Mouse (Mus musculus) kidney, adult 2 months (tissue): ENCODE measurements around the gene Gria1. TPM values are rescaled to one million over a fixed set of nuclear protein-coding genes. Genes with fewer than 3 reads are reported as not detected.

ENCODE experiments used
- DNase-seq: peaks from one replicate; pipeline ENCODE4 v3.0.0; 2021
- H3K27ac ChIP-seq: fragments of 200-500 bp; 2 replicates; pipeline ENCODE4 v1.5.1; 2012; ENCODE audit warnings: low read depth, low read length, control low read depth, inconsistent platforms; ENCODE audit not compliant: insufficient read depth
- H3K27me3 ChIP-seq: fragments of 200-500 bp; replicated peaks from 2 replicates; pipeline ENCODE4 v1.6.1; 2012; ENCODE audit warnings: mild to moderate bottlenecking, moderate library complexity, low read length, inconsistent platforms; ENCODE audit not compliant: control insufficient read depth, insufficient read depth
- H3K36me3 ChIP-seq: fragments of 200-500 bp; 2 replicates; pipeline ENCODE4 v1.6.1; 2012; ENCODE audit warnings: mild to moderate bottlenecking, moderate library complexity, low read length, inconsistent platforms; ENCODE audit not compliant: control insufficient read depth, insufficient read depth
- H3K4me1 ChIP-seq: fragments of 200-500 bp; 2 replicates; pipeline ENCODE4 v1.6.1; 2011; ENCODE audit warnings: low read length; ENCODE audit not compliant: control insufficient read depth, insufficient read depth
- H3K4me3 ChIP-seq: fragments of 200-500 bp; 2 replicates; pipeline ENCODE4 v1.5.1; 2011; ENCODE audit warnings: mild to moderate bottlenecking, low read depth, low read length, control low read depth; ENCODE audit not compliant: insufficient read depth
- CTCF ChIP-seq: fragments of 200-500 bp; conservative IDR thresholded peaks from 2 replicates; pipeline ENCODE4 v1.5.1; 2011; ENCODE audit warnings: low read depth, mild to moderate bottlenecking, control low read depth, low read length, moderate library complexity, mixed read lengths; ENCODE audit not compliant: insufficient read depth, insufficient read length
- POLR2A ChIP-seq: fragments of 200-500 bp; IDR thresholded peaks from one replicate; pipeline ENCODE4 v1.6.1; 2011; ENCODE audit warnings: low read depth, low read length, control low read depth
- WGBS: fragments of 180-500 bp; shearing (Covaris S2); methylation state at CpG from one replicate; pipeline ENCODE4 v1.1.7; 2018; 5-methylcytosine and 5-hydroxymethylcytosine counted together
- polyA plus RNA-seq: library from polyadenylated mRNA; depleted of rRNA; stranded (reverse); fragments of >200 nt; gene quantifications from 2 replicates; pipeline ENCODE4 v1.2.3, GENCODE M21; 2012

Gene Gria1
- polyA plus RNA-seq, 1 experiment: 0.17 TPM

GRCm38 (mm10) chr11:57201245-57201976 lies 190.2 kb downstream of the Gria1 start:
- DNase-seq: peak; percentile 43
- WGBS: 50% methylated on average over 10 of the region's 10 CpGs
- Histone ChIP-seq H3K36me3 (no peaks in the 10 kb centered on the region), H3K4me1 (no peaks in the 10 kb centered on the region), H3K27ac (peak overlapping the region; percentile 27; the same call in 1 of the 2 replicates), H3K27me3 (no peaks in the 10 kb centered on the region), H3K4me3 (no peak overlapping the region)
- no peak for TF ChIP-seq CTCF
- no peak for TF ChIP-seq POLR2A

GRCm38 (mm10) chr11:57204371-57204770 lies 193.2 kb downstream of the Gria1 start:
- DNase-seq: peak; percentile 20
- 34% methylated on average over 6 of the region's 6 CpGs for WGBS
- Histone ChIP-seq H3K4me1 (no peaks in the 10 kb centered on the region), H3K27me3 (no peaks in the 10 kb centered on the region), H3K27ac (no peak overlapping the region), H3K36me3 (no peaks in the 10 kb centered on the region), H3K4me3 (no peak overlapping the region)
- TF ChIP-seq POLR2A (no peak), CTCF (no peak)

GRCm38 (mm10) chr11:57207260-57207659 lies 196.1 kb downstream of the Gria1 start:
- no peak overlapping the region for H3K4me3 ChIP-seq
- no peaks in the 10 kb centered on the region for H3K4me1 ChIP-seq
- no peaks in the 10 kb centered on the region for H3K27me3 ChIP-seq
- no peaks in the 10 kb centered on the region for H3K36me3 ChIP-seq
- no peak for TF ChIP-seq CTCF
- DNase-seq: no peak
- H3K27ac ChIP-seq: no peak overlapping the region

- Histone ChIP-seq H3K36me3 (no peaks in the 10 kb centered on the region), H3K27me3 (no peaks in the 10 kb centered on the region), H3K27ac (no peak overlapping the region), H3K4me1 (no peaks in the 10 kb centered on the region), H3K4me3 (no peak overlapping the region)
- 97% methylated on average over 7 of the region's 7 CpGs for WGBS
- TF ChIP-seq POLR2A (no peak), CTCF (no peak)
- DNase-seq: no peak
Measured at GRCm38 (mm10) chr11:57214079-57214478, 202.9 kb downstream of the Gria1 start.

GRCm38 (mm10) chr11:57214583-57214982 lies 203.4 kb downstream of the Gria1 start:
- Histone ChIP-seq H3K4me1 (no peaks in the 10 kb centered on the region), H3K36me3 (no peaks in the 10 kb centered on the region), H3K4me3 (no peak overlapping the region), H3K27ac (no peak overlapping the region), H3K27me3 (no peaks in the 10 kb centered on the region)
- no peak for TF ChIP-seq POLR2A
- TF ChIP-seq CTCF: no peak
- WGBS: 85% methylated on average over 5 of the region's 5 CpGs
- no peak for DNase-seq

DNA sequence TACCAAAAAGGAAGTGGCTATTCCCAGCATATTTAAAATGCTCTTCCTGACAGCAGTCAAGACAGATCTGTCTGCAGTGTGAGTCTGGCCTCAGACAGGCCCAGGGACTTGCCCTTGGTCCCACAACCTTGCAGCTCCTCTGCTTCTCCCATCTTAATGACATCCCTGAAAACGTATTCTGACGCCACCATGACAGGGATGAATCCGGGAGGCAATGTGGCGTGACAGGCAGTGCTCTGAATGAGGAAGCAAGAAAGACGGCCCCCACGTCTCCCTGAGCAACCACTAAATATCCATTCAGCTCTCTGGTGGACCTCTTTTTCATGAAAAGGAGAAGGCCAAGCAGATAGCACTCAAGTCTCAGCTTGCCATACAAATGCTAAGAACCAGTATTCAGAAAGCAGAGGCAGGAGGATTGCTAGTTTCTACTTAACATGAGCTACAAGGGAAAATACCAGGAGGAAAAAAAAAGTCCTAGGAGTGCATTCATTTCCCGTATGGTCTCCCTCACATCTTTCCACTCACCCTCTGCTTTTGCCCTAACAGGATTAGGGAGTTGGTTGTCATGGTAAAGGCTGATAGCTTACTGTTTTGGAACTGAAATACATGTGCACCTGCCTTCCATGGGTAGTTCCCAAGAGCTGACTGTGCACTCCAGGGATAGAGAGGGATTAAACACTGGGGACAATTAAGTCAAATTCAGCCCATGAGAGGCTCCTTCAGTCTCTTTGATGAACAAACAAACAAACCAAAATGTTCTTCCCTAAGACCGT lies 211.8 kb downstream of the Gria1 start:
- TF ChIP-seq POLR2A (no peak), CTCF (no peak)
- Histone ChIP-seq H3K27me3 (no peaks in the 10 kb centered on the region), H3K4me3 (no peak overlapping the region), H3K4me1 (no peaks in the 10 kb centered on the region), H3K36me3 (no peaks in the 10 kb centered on the region), H3K27ac (no peak overlapping the region)
- DNase-seq: no peak
- 51% methylated on average over 8 of the region's 8 CpGs for WGBS

- Histone ChIP-seq H3K4me3 (no peak overlapping the region), H3K27me3 (no peaks in the 10 kb centered on the region), H3K4me1 (no peaks in the 10 kb centered on the region), H3K27ac (no peak overlapping the region), H3K36me3 (no peaks in the 10 kb centered on the region)
- DNase-seq: no peak
- 79% methylated on average over 2 of the region's 2 CpGs for WGBS
- no peak for TF ChIP-seq POLR2A
- no peak for TF ChIP-seq CTCF
Measured at GRCm38 (mm10) chr11:57235446-57235845, 224.3 kb downstream of the Gria1 start.
